Mouse (Mus musculus) hindbrain, embryonic 10.5 days (tissue): ENCODE results near the gene Tmed6. TPM values are rescaled to one million over a fixed set of nuclear protein-coding genes. Genes with fewer than 3 reads are reported as not detected.
A peak's percentile ranks its signal among the peaks of the same experiment; 100 is the strongest.
"Not testable (repeated sequence)": the region's sequence is repeated elsewhere in the genome, so short reads cannot be mapped to it uniquely, and the experiment has no call there.

ENCODE experiments used
- DNase-seq: peaks from one replicate; pipeline ENCODE4 v3.0.0-alpha.2; 2017; ENCODE audit warnings: low spot score
- H3K27ac ChIP-seq: fragments of 300-500 bp; sonication (generic); 2 replicates; pipeline ENCODE4 v1.5.1; 2016; ENCODE audit warnings: mild to moderate bottlenecking, moderate library complexity
- H3K27me3 ChIP-seq: fragments of 300-500 bp; sonication (generic); 2 replicates; pipeline ENCODE4 v1.6.1; 2016; ENCODE audit warnings: mild to moderate bottlenecking; ENCODE audit not compliant: poor library complexity, insufficient read depth, severe bottlenecking
- H3K36me3 ChIP-seq: fragments of 300-500 bp; sonication (generic); 2 replicates; pipeline ENCODE4 v1.6.1; 2016; ENCODE audit warnings: mild to moderate bottlenecking, moderate library complexity
- H3K4me1 ChIP-seq: fragments of 300-500 bp; sonication (generic); replicated peaks from 2 replicates; pipeline ENCODE4 v1.6.1; 2016; ENCODE audit warnings: mild to moderate bottlenecking
- H3K4me3 ChIP-seq: fragments of 300-500 bp; sonication (generic); 2 replicates; pipeline ENCODE4 v1.5.1; 2016; ENCODE audit warnings: mild to moderate bottlenecking, moderate library complexity
- H3K9me3 ChIP-seq: fragments of 300-500 bp; sonication (generic); 2 replicates; pipeline ENCODE4 v1.6.1; 2016; ENCODE audit warnings: mild to moderate bottlenecking, moderate library complexity
- WGBS: fragments of 180-500 bp; shearing (Covaris S2); methylation state at CpG from one replicate; pipeline ENCODE4 v1.1.7; 2016; 5-methylcytosine and 5-hydroxymethylcytosine counted together
- polyA plus RNA-seq: library from polyadenylated mRNA; unstranded; fragments of >200 nt; fragmentation: Nextera tagmentation; extraction: Ambion mirVana; gene quantifications from 2 replicates; pipeline ENCODE4 v1.2.1, GENCODE M21; 2016

Tmed6 gene
- polyA plus RNA-seq, 1 experiment from 2014 or later = not detected

DNA sequence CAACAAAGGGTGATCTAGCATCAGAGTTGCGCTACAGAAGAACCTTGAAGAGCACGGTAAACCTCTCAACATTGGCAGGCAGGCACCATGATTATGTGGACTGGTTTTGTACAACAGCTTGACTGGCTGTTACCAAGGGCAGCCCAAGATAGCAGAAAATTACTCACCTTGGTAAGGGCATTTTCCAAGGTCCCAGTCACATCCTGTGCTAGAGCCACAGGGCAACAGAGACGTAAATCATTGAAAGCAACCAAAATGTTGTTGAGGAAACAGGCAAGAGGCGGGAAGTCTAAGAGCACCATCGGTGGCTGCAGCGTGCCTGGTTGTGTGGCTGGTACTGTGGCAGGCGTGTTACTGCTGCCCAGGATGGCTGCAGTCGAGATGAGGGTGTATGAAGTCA, 13.4 kb downstream of the Tmed6 start:
- Histone ChIP-seq H3K27ac (no peak overlapping the region), H3K36me3 (peaks cover 65% of the 10 kb centered on the region), H3K4me3 (no peak overlapping the region), H3K9me3 (no peaks in the 10 kb centered on the region), H3K4me1 (peaks cover 39% of the 10 kb centered on the region), H3K27me3 (no peaks in the 10 kb centered on the region)
- WGBS = 96% methylated on average over 8 of the region's 8 CpGs
- DNase-seq = no peak

DNA sequence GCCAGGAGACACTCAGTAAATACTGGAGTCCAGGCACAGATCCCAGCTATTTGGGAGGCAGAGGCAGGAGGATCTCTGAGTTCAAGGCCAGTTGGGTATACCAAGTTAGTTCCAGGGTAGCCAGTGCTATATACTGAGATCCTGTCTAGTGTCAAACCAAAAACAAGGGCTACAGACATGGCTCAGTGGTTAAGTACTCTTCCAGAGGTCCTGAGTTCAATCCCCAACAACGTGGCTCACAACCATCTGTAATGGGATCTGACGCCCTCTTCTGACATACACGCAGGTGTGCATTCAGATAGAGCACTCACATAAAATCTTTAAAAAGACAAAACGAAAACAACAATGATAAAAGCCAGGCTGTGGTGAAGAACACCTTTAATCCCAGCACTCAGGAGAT, 16.0 kb downstream of the Tmed6 start:
- Histone ChIP-seq H3K9me3 (no peaks in the 10 kb centered on the region), H3K27ac (no peak overlapping the region), H3K4me1 (peaks cover 25% of the 10 kb centered on the region), H3K4me3 (peak overlapping the region; percentile 88), H3K36me3 (peaks cover 85% of the 10 kb centered on the region), H3K27me3 (no peaks in the 10 kb centered on the region)
- WGBS = 95% methylated on average over 4 of the region's 4 CpGs
- DNase-seq = no peak

DNA sequence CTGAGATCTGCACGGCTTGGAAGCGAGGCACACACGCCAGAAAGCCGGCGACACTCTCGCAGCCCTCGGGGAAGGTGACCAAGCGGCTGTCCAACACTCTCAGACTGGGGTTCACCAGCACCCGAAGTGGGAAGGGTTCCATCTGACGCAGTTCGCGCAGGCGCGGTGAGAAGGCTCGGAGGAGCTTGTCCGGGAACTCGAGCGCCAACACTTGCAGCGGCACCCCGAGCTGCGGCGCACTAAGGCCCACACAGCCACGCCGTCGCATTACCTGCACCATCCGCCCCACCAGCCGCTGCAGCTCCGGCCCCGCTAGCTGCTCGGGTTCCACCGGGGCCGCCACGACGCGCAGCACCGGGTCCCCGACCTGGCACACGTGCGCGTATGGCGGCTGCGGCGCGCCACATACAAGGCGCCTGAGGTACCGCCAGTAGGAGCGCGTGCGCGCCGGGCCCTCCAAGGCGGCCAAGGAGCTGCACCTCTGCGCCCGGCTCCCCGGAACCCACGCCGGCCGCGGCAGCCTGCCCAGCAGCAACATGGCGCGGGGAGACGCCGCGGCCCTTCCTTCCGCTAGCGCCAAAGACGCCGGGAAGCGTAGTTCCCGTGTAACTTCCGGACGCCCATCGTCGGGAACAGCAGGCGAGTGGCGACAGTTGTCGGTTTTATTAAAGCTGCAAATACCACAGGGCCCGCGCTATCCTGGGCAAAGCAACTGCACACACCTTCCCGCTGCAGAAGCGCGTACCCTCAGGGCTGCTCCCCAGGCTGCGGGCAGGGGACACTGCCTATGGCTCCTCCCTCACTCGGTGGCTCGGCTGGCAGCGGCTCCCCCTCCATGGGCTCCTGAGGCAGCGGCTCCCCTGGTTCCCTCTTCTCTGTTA, 17.1 kb downstream of the Tmed6 start, which contains the start of gene Pdf:
Gene Pdf, minus strand, starts transcription at position 554 of the 881 bp plus-strand sequence.
- peak; percentile 78 for DNase-seq
- Histone ChIP-seq H3K27ac (peak within 1 kb of the TSS; percentile 96), H3K36me3 (peaks cover 85% of the 10 kb centered on the region), H3K4me3 (peak within 1 kb of the TSS; percentile 88), H3K4me1 (peaks cover 25% of the 10 kb centered on the region), H3K9me3 (no peaks in the 10 kb centered on the region), H3K27me3 (no peaks in the 10 kb centered on the region)
- under 1% methylated on average over 87 of the region's 87 CpGs for WGBS

DNA sequence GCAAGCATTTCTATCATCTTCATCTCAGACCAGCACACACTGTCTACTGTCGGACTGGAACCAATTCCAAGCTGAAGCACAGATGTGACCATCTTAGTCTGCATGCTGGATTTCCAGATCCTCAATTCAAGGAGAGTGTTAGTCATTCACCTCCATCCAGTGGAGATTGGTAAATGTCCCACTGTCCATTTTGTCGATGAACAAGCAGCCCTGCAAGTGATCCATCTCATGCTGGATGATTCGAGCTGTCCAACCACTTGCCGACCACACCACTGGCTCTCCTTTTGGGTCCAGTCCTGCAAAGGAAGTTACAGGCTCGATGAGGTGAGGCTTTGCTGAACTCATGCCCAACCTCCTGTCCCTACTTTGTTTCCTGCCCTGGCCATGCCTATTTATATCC, 18.5 kb downstream of the Tmed6 start:
- H3K36me3 ChIP-seq = peaks cover 85% of the 10 kb centered on the region
- no peaks in the 10 kb centered on the region for H3K9me3 ChIP-seq
- H3K27me3 ChIP-seq = no peaks in the 10 kb centered on the region
- H3K4me3 ChIP-seq = peak overlapping the region; percentile 88
- H3K27ac ChIP-seq = no peak overlapping the region
- H3K4me1 ChIP-seq = peaks cover 25% of the 10 kb centered on the region
- WGBS = 90% methylated on average over 5 of the region's 5 CpGs
- DNase-seq = no peak

DNA sequence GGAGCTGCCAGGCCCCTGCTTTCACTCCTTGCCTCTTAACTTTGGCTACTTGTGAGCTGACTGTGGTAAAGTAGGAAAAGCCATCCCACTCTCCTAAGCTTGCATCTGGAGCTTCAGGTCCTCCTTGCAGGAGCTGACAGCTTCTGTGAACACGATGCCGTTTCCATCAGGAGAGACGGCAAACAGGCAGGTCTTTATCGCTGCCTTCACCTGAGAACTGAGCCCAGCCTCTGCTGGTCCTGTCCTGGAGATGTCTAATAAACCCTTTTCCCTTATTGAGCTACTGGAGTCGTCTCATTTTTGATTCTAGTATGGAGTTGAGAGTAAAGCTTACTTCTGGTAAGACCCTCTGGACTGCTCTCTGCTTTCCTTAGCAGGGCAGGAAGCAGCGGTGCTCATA, 20.0 kb downstream of the Tmed6 start:
- 94% methylated on average over 6 of the region's 6 CpGs for WGBS
- H3K36me3 ChIP-seq = peaks cover 85% of the 10 kb centered on the region
- no peak for DNase-seq

DNA sequence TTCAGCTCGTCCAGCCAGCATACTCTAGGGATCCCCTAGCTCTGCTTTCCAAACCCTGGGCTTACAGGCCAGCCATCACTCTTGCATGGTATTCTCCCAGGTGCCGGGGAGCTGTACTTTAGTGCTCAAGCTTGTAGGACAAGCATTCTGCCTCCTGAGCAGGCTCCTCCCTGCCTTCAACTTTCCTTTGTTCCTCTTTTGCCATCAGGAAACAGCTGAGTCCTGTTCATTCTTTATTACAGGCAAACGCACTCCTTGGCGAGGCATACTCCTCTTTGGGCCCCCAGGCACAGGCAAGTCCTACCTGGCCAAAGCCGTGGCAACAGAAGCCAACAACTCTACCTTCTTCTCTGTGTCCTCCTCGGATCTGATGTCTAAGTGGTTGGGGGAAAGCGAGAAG, 24.8 kb downstream of the Tmed6 start:
- no peaks in the 10 kb centered on the region for H3K4me1 ChIP-seq
- H3K4me3 ChIP-seq = no peak overlapping the region
- H3K9me3 ChIP-seq = no peaks in the 10 kb centered on the region
- H3K36me3 ChIP-seq = peaks cover 90% of the 10 kb centered on the region
- 91% methylated on average over 7 of the region's 7 CpGs for WGBS
- no peak for DNase-seq
- H3K27me3 ChIP-seq = no peaks in the 10 kb centered on the region
- H3K27ac ChIP-seq = no peak overlapping the region

More for the DNA sequence above, 20.0 kb downstream of the Tmed6 start:
- Histone ChIP-seq H3K27me3 (no peaks in the 10 kb centered on the region), H3K4me3 (no peak overlapping the region), H3K27ac (no peak overlapping the region), H3K4me1 (peaks cover 25% of the 10 kb centered on the region), H3K9me3 (no peaks in the 10 kb centered on the region)

DNA sequence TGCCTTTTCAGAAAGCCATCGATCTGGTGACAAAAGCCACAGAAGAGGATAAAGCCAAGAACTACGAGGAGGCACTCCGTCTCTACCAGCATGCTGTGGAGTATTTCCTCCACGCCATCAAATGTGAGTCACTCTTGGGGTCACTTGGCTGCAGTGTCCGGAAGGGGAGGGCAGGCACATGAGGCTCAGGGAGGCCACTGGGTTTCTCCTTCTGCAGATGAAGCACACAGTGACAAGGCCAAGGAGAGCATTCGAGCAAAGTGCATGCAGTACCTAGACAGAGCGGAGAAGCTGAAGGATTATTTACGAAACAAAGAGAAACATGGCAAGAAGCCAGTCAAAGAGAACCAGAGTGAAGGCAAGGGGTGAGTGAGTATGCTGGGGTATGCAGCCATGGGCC, 28.8 kb downstream of the Tmed6 start:
- Histone ChIP-seq H3K27me3 (no peaks in the 10 kb centered on the region), H3K9me3 (no peaks in the 10 kb centered on the region), H3K36me3 (peaks cover 53% of the 10 kb centered on the region), H3K27ac (no peak overlapping the region), H3K4me3 (no peak overlapping the region), H3K4me1 (peaks cover 18% of the 10 kb centered on the region)
- WGBS = 96% methylated on average over 8 of the region's 8 CpGs
- DNase-seq = no peak

DNA sequence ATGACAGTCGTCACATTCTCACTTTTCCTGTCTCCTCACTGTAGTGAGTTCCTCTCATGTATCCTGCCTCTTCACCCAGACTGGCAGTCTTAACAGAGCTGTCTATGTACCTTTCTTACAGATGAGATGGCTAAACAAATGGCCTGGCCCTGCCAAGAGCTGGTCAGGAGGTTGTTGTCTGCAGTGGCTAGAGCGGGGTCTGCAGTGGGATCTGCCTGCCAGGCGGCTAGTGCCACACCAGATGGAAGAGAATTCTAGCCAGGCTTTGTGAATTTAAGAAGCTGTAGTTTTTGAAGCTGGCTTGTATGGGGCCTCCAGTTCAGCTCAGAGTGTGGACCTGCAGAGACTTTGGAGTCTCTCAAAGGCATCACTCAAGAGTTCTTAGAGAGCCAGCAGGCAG, 29.8 kb downstream of the Tmed6 start:
- 90% methylated on average over 3 of the region's 3 CpGs for WGBS

DNA sequence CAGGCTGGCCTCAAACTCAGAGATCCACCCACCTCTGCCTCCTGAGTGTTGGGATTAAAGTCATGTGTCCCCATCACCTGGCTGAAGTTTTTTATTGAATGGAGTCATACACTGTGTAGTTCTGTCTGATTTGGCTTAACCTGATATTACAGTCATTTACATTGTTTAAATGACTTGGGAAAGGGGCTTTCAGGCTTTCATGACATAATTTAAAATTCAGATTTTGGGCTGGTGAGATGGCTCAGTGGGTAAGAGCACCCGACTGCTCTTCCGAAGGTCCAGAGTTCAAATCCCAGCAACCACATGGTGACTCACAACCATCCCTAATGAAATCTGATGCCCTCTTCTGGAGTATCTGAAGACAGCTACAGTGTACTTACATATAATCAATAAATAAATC, 31.8 kb downstream of the Tmed6 start:
- H3K4me3 ChIP-seq, DNase-seq, H3K27ac ChIP-seq, H3K9me3 ChIP-seq, H3K27me3 ChIP-seq: not testable (repeated sequence)
- 96% methylated on average over 2 of the region's 2 CpGs for WGBS
- H3K4me1 ChIP-seq = peaks cover 20% of the 10 kb centered on the region
- peaks cover 24% of the 10 kb centered on the region for H3K36me3 ChIP-seq

More for the DNA sequence above, 29.8 kb downstream of the Tmed6 start:
- Histone ChIP-seq H3K27me3 (no peaks in the 10 kb centered on the region), H3K9me3 (no peaks in the 10 kb centered on the region), H3K27ac (no peak overlapping the region), H3K36me3 (peaks cover 43% of the 10 kb centered on the region), H3K4me1 (peaks cover 20% of the 10 kb centered on the region), H3K4me3 (no peak overlapping the region)
- DNase-seq = no peak

DNA sequence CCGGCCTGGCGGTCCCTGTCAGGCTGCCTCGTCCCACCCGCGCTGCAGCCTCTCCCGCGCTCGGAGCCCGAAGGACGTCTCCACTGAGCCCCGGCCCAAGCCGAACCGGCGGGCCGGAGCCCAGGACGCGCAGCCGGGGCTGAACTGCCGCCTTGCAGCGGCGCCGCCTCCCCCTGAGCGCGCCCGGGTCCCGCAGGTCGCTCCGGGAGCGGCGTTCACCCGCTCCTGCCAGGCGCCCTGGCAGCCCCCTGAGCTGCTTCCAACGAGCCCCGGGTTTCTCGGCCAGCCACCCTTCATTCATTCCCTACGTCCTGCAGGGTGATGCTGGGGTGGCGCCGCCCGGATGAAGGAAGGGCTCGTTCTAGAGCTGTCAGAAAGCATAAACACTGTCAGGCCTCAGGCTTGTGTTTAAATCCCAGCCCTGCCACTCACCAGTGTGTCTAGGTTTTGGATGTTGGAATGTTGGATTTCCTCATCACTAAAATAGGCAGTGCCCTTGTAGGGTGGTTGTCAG, 33.8 kb downstream of the Tmed6 start:
- 1% methylated on average over 40 of the region's 40 CpGs for WGBS
- H3K27me3 ChIP-seq = no peaks in the 10 kb centered on the region

DNA sequence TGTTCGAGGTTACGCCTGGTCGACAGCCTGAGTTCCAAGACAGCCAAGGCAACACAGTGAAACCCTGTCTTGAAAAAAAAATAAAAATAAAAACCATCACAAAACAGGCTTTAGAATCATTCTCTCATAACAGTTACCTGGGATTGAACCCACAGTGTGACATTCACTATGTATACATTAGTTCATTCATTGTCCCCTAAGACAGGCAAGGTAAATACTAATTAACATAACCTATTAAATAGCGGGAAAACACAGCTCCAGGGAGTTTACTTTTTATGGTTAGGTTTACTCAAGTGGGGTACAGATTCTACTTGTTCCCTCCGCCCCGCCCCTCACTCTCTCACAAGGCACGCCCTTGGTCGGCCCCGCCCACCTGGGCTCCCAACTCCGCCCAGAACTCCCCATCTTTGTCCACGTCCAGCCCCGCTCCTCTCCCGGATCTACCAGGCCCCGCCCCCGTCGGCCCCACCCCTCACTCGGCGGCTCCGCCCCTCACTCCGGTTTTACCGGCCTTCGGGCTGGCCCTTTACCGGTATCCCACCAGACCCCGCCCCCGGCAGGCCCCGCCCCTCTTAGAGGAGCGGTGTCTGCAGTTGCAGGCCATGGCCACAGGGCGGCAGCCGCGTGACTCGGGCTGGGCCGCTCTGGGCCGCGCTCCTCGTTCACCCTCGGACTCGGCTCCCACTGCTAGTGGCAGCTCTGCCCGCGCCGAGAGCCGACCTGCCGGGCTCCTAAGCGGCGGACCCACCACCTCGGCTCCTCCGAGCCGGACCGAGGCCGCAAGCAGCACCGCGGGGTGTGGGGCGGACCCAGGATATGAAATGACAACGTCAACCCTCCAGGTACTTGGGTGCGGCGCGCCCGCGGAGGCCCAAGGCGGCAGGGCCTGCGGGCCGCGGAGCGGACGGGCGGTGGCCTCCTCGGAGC, 34.5 kb downstream of the Tmed6 start, which contains the start of gene Vps4a:
Gene Vps4a, plus strand, starts transcription at position 573 of the 927 bp plus-strand sequence.
- H3K4me3 ChIP-seq = peak within 1 kb of the TSS; percentile 79
- H3K27ac ChIP-seq = peak within 1 kb of the TSS; percentile 90
- 4% methylated on average over 66 of the region's 66 CpGs for WGBS
- no peaks in the 10 kb centered on the region for H3K9me3 ChIP-seq
- peaks cover 20% of the 10 kb centered on the region for H3K4me1 ChIP-seq
- peak; percentile 97 for DNase-seq
- peaks cover 6% of the 10 kb centered on the region; the same call in 1 of the 2 replicates for H3K36me3 ChIP-seq
- H3K27me3 ChIP-seq = no peaks in the 10 kb centered on the region

More for the DNA sequence above, 33.8 kb downstream of the Tmed6 start:
- peak overlapping the region; percentile 79 for H3K4me3 ChIP-seq
- peaks cover 20% of the 10 kb centered on the region for H3K4me1 ChIP-seq
- peak overlapping the region; percentile 90 for H3K27ac ChIP-seq
- no peak for DNase-seq
- H3K36me3 ChIP-seq = peaks cover 13% of the 10 kb centered on the region
- H3K9me3 ChIP-seq = no peaks in the 10 kb centered on the region

DNA sequence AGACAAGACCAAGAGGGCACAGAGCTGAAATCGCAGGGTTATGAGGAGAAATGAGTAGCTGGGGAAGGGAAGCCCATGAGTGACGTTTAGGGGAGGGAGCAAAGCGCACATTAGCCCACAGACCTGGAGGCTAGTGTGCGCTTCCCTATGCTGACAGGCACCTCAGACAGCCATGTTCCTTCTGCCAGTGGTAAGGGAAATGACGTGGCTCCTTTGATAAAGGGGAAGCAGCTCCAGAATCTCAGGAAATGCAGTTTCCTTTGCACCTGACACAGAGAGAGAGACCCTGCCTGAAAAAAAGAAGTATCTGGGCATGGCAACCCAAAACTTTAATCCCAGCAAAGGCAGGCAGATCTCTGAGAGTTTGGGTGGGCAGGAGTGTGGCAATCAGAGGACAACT, 35.4 kb downstream of the Tmed6 start:
- 69% methylated on average over 5 of the region's 5 CpGs for WGBS
- H3K27me3 ChIP-seq = no peaks in the 10 kb centered on the region
- H3K4me3 ChIP-seq = no peak overlapping the region
- H3K9me3 ChIP-seq = no peaks in the 10 kb centered on the region
- no peak overlapping the region for H3K27ac ChIP-seq
- peaks cover 20% of the 10 kb centered on the region for H3K4me1 ChIP-seq
- DNase-seq = no peak
- no peaks in the 10 kb centered on the region; the same call in 1 of the 2 replicates for H3K36me3 ChIP-seq
